ENCODE assay signal across 11 mouse cellular contexts in genomic region chr11:72477182-72477581, GRCm38 (mm10). TPM values are rescaled to one million over a fixed set of nuclear protein-coding genes. Genes with fewer than 3 reads are reported as not detected.
DNase-seq lines count a peak whose midpoint lies in the region; ATAC-seq and TF ChIP-seq lines count a peak whose summit lies in the region.
"Had no signal": no experiment of that assay in that cellular context is flagged by ENCODE, and none has a peak within 500 bp of the region (broad histone marks: within the 10 kb centered on the region; RNA-seq: fewer than 3 reads in every experiment).

No protein-coding gene starts in this region.

- DNase-seq in heart, adult 18-20 months, result peak; percentile 38 to 70
- no peak for DNase-seq in heart, postnatal 36 days
- DNase-seq in stomach, postnatal 0 days (ENCODE audit: low spot score), result no peak
- no peak for DNase-seq in left cerebral cortex, postnatal 14 days (ENCODE audit: low spot score in 2 of 2)
- DNase-seq in thymus, adult 18-20 months, result no peak
- DNase-seq: kidney, adult 18-20 months; layer of hippocampus, adult 9-11 months had no signal

- no peak overlapping the region for H3K4me3 ChIP-seq in neural tube, embryonic 13.5 days
- H3K4me3 ChIP-seq in neural tube, embryonic 15.5 days (replicated peaks), result no peak overlapping the region
- no peak overlapping the region for H3K4me3 ChIP-seq in hindbrain, embryonic 15.5 days
- no peak overlapping the region for H3K4me3 ChIP-seq in stomach, postnatal 0 days (ENCODE audit: low read depth, low read length)
- H3K4me3 ChIP-seq: forebrain, embryonic 12.5 days had no signal

- H3K9ac ChIP-seq in neural tube, embryonic 13.5 days, result peak overlapping the region; percentile 34; the same call in 1 of the 2 replicates
- no peak overlapping the region for H3K9ac ChIP-seq in neural tube, embryonic 15.5 days (replicated peaks)
- no peak overlapping the region for H3K9ac ChIP-seq in hindbrain, embryonic 15.5 days
- no peak overlapping the region for H3K9ac ChIP-seq in stomach, postnatal 0 days (ENCODE audit: low read length)
- H3K9ac ChIP-seq: forebrain, embryonic 12.5 days had no signal

- intact Hi-C loops in heart, postnatal 36 days (cut with DNase I), result no loop called here
- intact Hi-C loops in left cerebral cortex, postnatal 14 days (cut with DNase I), result no loop called here

- H3K36me3 ChIP-seq in neural tube, embryonic 13.5 days, result peaks cover 20% of the 10 kb centered on the region; the same call in 1 of the 2 replicates
- H3K36me3 ChIP-seq in neural tube, embryonic 15.5 days, result peaks cover 12% of the 10 kb centered on the region
- H3K36me3 ChIP-seq in hindbrain, embryonic 15.5 days, result 0 out of 2 replicates have a peak, but pooled peaks cover 2% of the 10 kb centered on the region
- no peaks in the 10 kb centered on the region for H3K36me3 ChIP-seq in stomach, postnatal 0 days (ENCODE audit: control insufficient read depth, insufficient read depth, low read length)
- H3K36me3 ChIP-seq: forebrain, embryonic 12.5 days had no signal

- H3K4me2 ChIP-seq in neural tube, embryonic 13.5 days, result no peak overlapping the region
- H3K4me2 ChIP-seq in neural tube, embryonic 15.5 days, result no peak overlapping the region
- no peak overlapping the region for H3K4me2 ChIP-seq in hindbrain, embryonic 15.5 days
- no peak overlapping the region for H3K4me2 ChIP-seq in stomach, postnatal 0 days (replicated peaks; ENCODE audit: low read depth)
- H3K4me2 ChIP-seq: forebrain, embryonic 12.5 days had no signal

- peak overlapping the region; percentile 54 for H3K27ac ChIP-seq in neural tube, embryonic 13.5 days (replicated peaks)
- no peak overlapping the region for H3K27ac ChIP-seq in neural tube, embryonic 15.5 days (replicated peaks)
- H3K27ac ChIP-seq in hindbrain, embryonic 15.5 days (replicated peaks), result 0 out of 2 replicates have a peak overlapping the region, but pooled peaks have one; percentile 44
- H3K27ac ChIP-seq in stomach, postnatal 0 days (replicated peaks), result peak overlapping the region; percentile 35
- H3K27ac ChIP-seq: forebrain, embryonic 12.5 days had no signal

- H3K4me1 ChIP-seq in neural tube, embryonic 13.5 days (replicated peaks), result peaks cover 30% of the 10 kb centered on the region
- peaks cover 35% of the 10 kb centered on the region for H3K4me1 ChIP-seq in neural tube, embryonic 15.5 days
- H3K4me1 ChIP-seq in hindbrain, embryonic 15.5 days (replicated peaks), result peaks cover 29% of the 10 kb centered on the region
- H3K4me1 ChIP-seq in stomach, postnatal 0 days (replicated peaks; ENCODE audit: control insufficient read depth, insufficient read depth), result peaks cover 2% of the 10 kb centered on the region; the same call in 1 of the 2 replicates

- ATAC-seq in neural tube, embryonic 13.5 days (ENCODE audit: low read depth), result no peak
- ATAC-seq in neural tube, embryonic 15.5 days (ENCODE audit: low FRiP score), result no peak
- no peak for ATAC-seq in hindbrain, embryonic 15.5 days (ENCODE audit: low FRiP score, low read depth)
- ATAC-seq in stomach, postnatal 0 days (ENCODE audit: low FRiP score, low TSS enrichment), result peak; percentile 14; the same call in 1 of the 2 replicates

- H3K9me3 ChIP-seq in neural tube, embryonic 13.5 days, result no peaks in the 10 kb centered on the region
- no peaks in the 10 kb centered on the region for H3K9me3 ChIP-seq in neural tube, embryonic 15.5 days (replicated peaks)
- no peaks in the 10 kb centered on the region for H3K9me3 ChIP-seq in hindbrain, embryonic 15.5 days
- H3K9me3 ChIP-seq in stomach, postnatal 0 days (ENCODE audit: control insufficient read depth, low read length), result no peaks in the 10 kb centered on the region
- H3K9me3 ChIP-seq: forebrain, embryonic 12.5 days had no signal

- 44% methylated on average over 5 of the region's 5 CpGs for WGBS in neural tube, embryonic 13.5 days
- 29% methylated on average over 5 of the region's 5 CpGs for WGBS in neural tube, embryonic 15.5 days
- WGBS in hindbrain, embryonic 15.5 days, result 17% methylated on average over 5 of the region's 5 CpGs
- WGBS in stomach, postnatal 0 days, result 41% methylated on average over 5 of the region's 5 CpGs

- no peak for TF ChIP-seq CTCF in stomach, postnatal 0 days (IDR thresholded peaks at IDR 0.05; ENCODE audit: low read depth)

- no peaks in the 10 kb centered on the region for H3K27me3 ChIP-seq in neural tube, embryonic 13.5 days
- H3K27me3 ChIP-seq in neural tube, embryonic 15.5 days (replicated peaks), result no peaks in the 10 kb centered on the region
- H3K27me3 ChIP-seq in hindbrain, embryonic 15.5 days, result no peaks in the 10 kb centered on the region
- H3K27me3 ChIP-seq in stomach, postnatal 0 days (ENCODE audit: control insufficient read depth, insufficient read depth, low read length), result no peaks in the 10 kb centered on the region
- H3K27me3 ChIP-seq: forebrain, embryonic 12.5 days had no signal

- no peak for TF ChIP-seq EP300 in stomach, postnatal 0 days (optimal IDR thresholded peaks at IDR 0.05)

RNA-seq across cellular contexts. Expression of gene Spns2, which starts 12.5 kb away (rescaled TPM):
- 1 to 10 TPM; 6.3 to 9.0 TPM for total RNA-seq in heart, adult 18-20 months (2021)
- 10 to 100 TPM in 1 of 2 experiments, 1 to 10 TPM in 1; 9.7 to 11.0 TPM for total RNA-seq in heart, postnatal 36 days (2021)
- polyA plus RNA-seq in neural tube, embryonic 13.5 days (2015; fragmentation: Nextera tagmentation; extraction: Ambion mirVana), result 9.1 and 10.8 TPM in 2 replicates
- 9.4 and 12.6 TPM in 2 replicates for polyA plus RNA-seq in neural tube, embryonic 15.5 days (2015; fragmentation: Nextera tagmentation; extraction: Ambion mirVana)
- polyA plus RNA-seq in hindbrain, embryonic 15.5 days (2015; fragmentation: Nextera tagmentation; extraction: Ambion mirVana), result 9.7 and 11.4 TPM in 2 replicates
- 23.6 and 29.6 TPM in 2 replicates for polyA plus RNA-seq in stomach, postnatal 0 days (2015; fragmentation: Nextera tagmentation; extraction: Ambion mirVana)
- total RNA-seq in left cerebral cortex, postnatal 14 days (2021), result 10 to 100 TPM; 46.4 to 58.5 TPM

RNA-seq across cellular contexts. Expression of gene Mybbp1a, which starts 36.0 kb away (rescaled TPM):
- 10 to 100 TPM; 43.1 to 47.5 TPM for total RNA-seq in heart, adult 18-20 months (2021)
- 10 to 100 TPM; 45.9 to 46.8 TPM for total RNA-seq in heart, postnatal 36 days (2021)
- polyA plus RNA-seq in neural tube, embryonic 13.5 days (2015; fragmentation: Nextera tagmentation; extraction: Ambion mirVana), result 69.6 and 80.7 TPM in 2 replicates
- 63.1 and 82.7 TPM in 2 replicates for polyA plus RNA-seq in neural tube, embryonic 15.5 days (2015; fragmentation: Nextera tagmentation; extraction: Ambion mirVana)
- polyA plus RNA-seq in hindbrain, embryonic 15.5 days (2015; fragmentation: Nextera tagmentation; extraction: Ambion mirVana), result 62.1 and 65.9 TPM in 2 replicates
- polyA plus RNA-seq in stomach, postnatal 0 days (2015; fragmentation: Nextera tagmentation; extraction: Ambion mirVana), result 52.2 and 57.6 TPM in 2 replicates
- 10 to 100 TPM; 45.4 to 50.6 TPM for total RNA-seq in left cerebral cortex, postnatal 14 days (2021)

RNA-seq across cellular contexts. Expression of gene Ggt6, which starts 41.9 kb away (rescaled TPM):
- not detected for total RNA-seq in heart, adult 18-20 months (2021)
- not detected for total RNA-seq in heart, postnatal 36 days (2021)
- polyA plus RNA-seq in neural tube, embryonic 13.5 days (2015; fragmentation: Nextera tagmentation; extraction: Ambion mirVana), result not detected in 2 replicates
- polyA plus RNA-seq in neural tube, embryonic 15.5 days (2015; fragmentation: Nextera tagmentation; extraction: Ambion mirVana), result 1.2 TPM in 1 of 2 replicates, not detected in the other
- not detected in 2 replicates for polyA plus RNA-seq in hindbrain, embryonic 15.5 days (2015; fragmentation: Nextera tagmentation; extraction: Ambion mirVana)
- 12.9 and 13.0 TPM in 2 replicates for polyA plus RNA-seq in stomach, postnatal 0 days (2015; fragmentation: Nextera tagmentation; extraction: Ambion mirVana)
- not detected for total RNA-seq in left cerebral cortex, postnatal 14 days (2021)
- polyA plus RNA-seq: forebrain, embryonic 12.5 days had no signal

Comparison
In these comparisons a context has a peak if more than half of its experiments do, and no peak if none do; other contexts are left out.
1. DNase-seq: peak in heart, adult 18-20 months (2 of 2); none in heart, postnatal 36 days (0 of 2), stomach, postnatal 0 days (single experiment), left cerebral cortex, postnatal 14 days (0 of 2) and thymus, adult 18-20 months (0 of 2).